Mouse (Mus musculus): ENCODE measurements at regions not wholly inside any gene's neighbourhood (a gene's known extent, or its start where the extent isn't known, plus 50 kb on each side); places are given as distances from the start of the nearest gene placed in this dataset.
A peak's percentile ranks its signal among the peaks of the same experiment; 100 is the strongest.

DNA sequence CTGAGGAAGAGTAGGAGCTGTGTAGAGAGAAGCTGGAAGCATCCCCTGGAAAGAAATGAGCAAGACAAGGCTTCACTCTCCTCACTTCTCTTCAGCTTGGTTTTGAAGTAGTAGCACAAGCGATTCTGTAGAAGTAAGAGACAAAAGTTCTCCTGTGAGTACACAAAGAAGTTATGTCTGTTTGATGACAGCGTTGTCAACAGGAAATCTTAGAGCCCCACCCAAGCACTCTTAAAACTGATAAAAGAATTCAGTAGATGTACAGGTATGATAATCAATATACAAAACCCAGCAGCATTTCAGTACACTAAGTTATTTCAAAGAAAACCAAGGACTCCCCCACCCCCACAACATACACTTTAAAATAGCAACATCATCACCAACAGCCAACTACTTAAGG is 194.9 kb downstream of the Etnk1 start:
- intact Hi-C loops (cut with DNase I), result no loop called here
- Histone ChIP-seq H3K36me3 (ENCODE audit: control insufficient read depth, insufficient read depth, low read length) (no peaks in the 10 kb centered on the region), H3K9ac (ENCODE audit: low read depth, low read length) (no peak overlapping the region), H3K27ac (no peak overlapping the region), H3K4me3 (no peak overlapping the region), H3K79me2 (replicated peaks; ENCODE audit: control insufficient read depth, insufficient read depth, low read length) (no peaks in the 10 kb centered on the region), H3K27me3 (ENCODE audit: control insufficient read depth, insufficient read depth, low read length) (no peaks in the 10 kb centered on the region), H3K4me1 (ENCODE audit: control insufficient read depth, insufficient read depth, low read length) (peaks cover 3% of the 10 kb centered on the region)
- TF ChIP-seq EP300 (IDR thresholded peaks at IDR 0.05; ENCODE audit: insufficient read depth, low read depth, low read length) (no peak), POLR2A (IDR thresholded peaks at IDR 0.05; ENCODE audit: insufficient read depth, low read depth, low read length) (no peak), CTCF (IDR thresholded peaks at IDR 0.05) (no peak)
- DNase-seq, result no peak
- WGBS, result 58% methylated on average over 2 of the region's 2 CpGs

GRCm38 (mm10) chr6:143365840-143366239 is 198.8 kb downstream of the Etnk1 start:
- Histone ChIP-seq H3K27ac (no peak overlapping the region), H3K36me3 (ENCODE audit: control insufficient read depth, insufficient read depth, low read length) (no peaks in the 10 kb centered on the region), H3K9ac (ENCODE audit: low read depth, low read length) (no peak overlapping the region), H3K4me1 (ENCODE audit: control insufficient read depth, insufficient read depth, low read length) (peaks cover 3% of the 10 kb centered on the region), H3K27me3 (ENCODE audit: control insufficient read depth, insufficient read depth, low read length) (no peaks in the 10 kb centered on the region), H3K79me2 (replicated peaks; ENCODE audit: control insufficient read depth, insufficient read depth, low read length) (no peaks in the 10 kb centered on the region), H3K4me3 (no peak overlapping the region)
- TF ChIP-seq EP300 (IDR thresholded peaks at IDR 0.05; ENCODE audit: insufficient read depth, low read depth, low read length) (no peak), POLR2A (IDR thresholded peaks at IDR 0.05; ENCODE audit: insufficient read depth, low read depth, low read length) (no peak), CTCF (IDR thresholded peaks at IDR 0.05) (no peak)
- intact Hi-C loops (cut with DNase I), result no loop called here
- no peak for DNase-seq
- 91% methylated on average over 5 of the region's 5 CpGs for WGBS

DNA sequence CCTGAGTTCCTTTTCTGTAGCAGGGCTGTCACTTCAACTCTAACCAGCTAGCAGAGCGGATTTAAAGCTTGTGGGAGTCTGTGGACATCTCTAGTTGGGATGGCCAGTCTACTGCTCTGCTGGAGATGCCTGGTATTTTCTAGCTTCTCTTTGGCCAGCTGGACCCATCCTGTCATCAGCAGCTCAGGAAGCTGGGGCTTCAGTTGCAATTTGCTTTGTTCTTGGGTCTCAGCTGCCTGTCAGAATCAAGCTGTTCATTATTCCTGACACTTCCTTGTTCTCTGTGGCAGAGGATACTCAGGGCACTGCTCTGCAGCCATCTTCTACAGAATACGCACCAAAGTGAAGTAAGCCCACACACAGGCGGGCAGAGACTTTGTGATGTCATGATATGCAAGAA is 200.8 kb downstream of the Etnk1 start:
- 67% methylated on average over 3 of the region's 3 CpGs for WGBS
- H3K9ac ChIP-seq (ENCODE audit: low read depth, low read length), result no peak overlapping the region
- DNase-seq, result no peak
- TF ChIP-seq CTCF (IDR thresholded peaks at IDR 0.05) (no peak), EP300 (IDR thresholded peaks at IDR 0.05; ENCODE audit: insufficient read depth, low read depth, low read length) (no peak), POLR2A (IDR thresholded peaks at IDR 0.05; ENCODE audit: insufficient read depth, low read depth, low read length) (no peak)
- H3K27me3 ChIP-seq (ENCODE audit: control insufficient read depth, insufficient read depth, low read length), result no peaks in the 10 kb centered on the region
- no peak overlapping the region for H3K4me3 ChIP-seq
- intact Hi-C loops (cut with DNase I), result no loop called here
- no peak overlapping the region for H3K27ac ChIP-seq
- H3K4me1 ChIP-seq (ENCODE audit: control insufficient read depth, insufficient read depth, low read length), result no peaks in the 10 kb centered on the region
- no peaks in the 10 kb centered on the region for H3K79me2 ChIP-seq (replicated peaks; ENCODE audit: control insufficient read depth, insufficient read depth, low read length)
- no peaks in the 10 kb centered on the region for H3K36me3 ChIP-seq (ENCODE audit: control insufficient read depth, insufficient read depth, low read length)

GRCm38 (mm10) chr6:143368646-143369045 is 201.6 kb downstream of the Etnk1 start:
- Histone ChIP-seq H3K79me2 (replicated peaks; ENCODE audit: control insufficient read depth, insufficient read depth, low read length) (no peaks in the 10 kb centered on the region), H3K4me1 (ENCODE audit: control insufficient read depth, insufficient read depth, low read length) (no peaks in the 10 kb centered on the region), H3K4me3 (no peak overlapping the region), H3K27ac (no peak overlapping the region), H3K27me3 (ENCODE audit: control insufficient read depth, insufficient read depth, low read length) (no peaks in the 10 kb centered on the region), H3K36me3 (ENCODE audit: control insufficient read depth, insufficient read depth, low read length) (no peaks in the 10 kb centered on the region), H3K9ac (ENCODE audit: low read depth, low read length) (no peak overlapping the region)
- intact Hi-C loops (cut with DNase I), result no loop called here
- no peak for DNase-seq
- TF ChIP-seq CTCF (IDR thresholded peaks at IDR 0.05), result no peak
- no peak for TF ChIP-seq EP300 (IDR thresholded peaks at IDR 0.05; ENCODE audit: insufficient read depth, low read depth, low read length)
- no peak for TF ChIP-seq POLR2A (IDR thresholded peaks at IDR 0.05; ENCODE audit: insufficient read depth, low read depth, low read length)
- 64% methylated on average over 8 of the region's 8 CpGs for WGBS

DNA sequence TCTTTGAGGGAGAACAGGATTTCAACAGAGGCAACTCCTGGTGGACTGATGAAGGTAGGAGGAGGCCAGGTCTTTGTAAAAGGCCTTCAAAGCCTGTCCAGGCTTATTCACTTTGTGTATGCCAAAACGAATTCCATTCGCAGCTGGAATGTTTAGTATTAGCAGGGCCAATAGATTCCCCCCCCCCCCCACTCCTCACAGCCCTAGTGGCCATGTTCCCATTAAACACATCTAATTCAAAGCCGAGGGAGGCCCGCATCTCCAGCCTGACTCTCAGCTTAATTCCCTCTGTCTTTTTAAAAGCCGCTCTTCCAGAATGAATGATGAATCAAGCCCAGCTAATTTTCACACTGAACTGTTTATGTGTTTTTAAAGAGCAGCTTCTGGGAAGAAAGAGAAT is 205.5 kb downstream of the Etnk1 start:
- no peaks in the 10 kb centered on the region for H3K79me2 ChIP-seq (replicated peaks; ENCODE audit: control insufficient read depth, insufficient read depth, low read length)
- intact Hi-C loops (cut with DNase I), result no loop called here
- DNase-seq, result no peak
- no peak for TF ChIP-seq CTCF (IDR thresholded peaks at IDR 0.05)
- TF ChIP-seq EP300 (IDR thresholded peaks at IDR 0.05; ENCODE audit: insufficient read depth, low read depth, low read length), result no peak
- no peak for TF ChIP-seq POLR2A (IDR thresholded peaks at IDR 0.05; ENCODE audit: insufficient read depth, low read depth, low read length)
- H3K27ac ChIP-seq, result no peak overlapping the region
- no peaks in the 10 kb centered on the region for H3K27me3 ChIP-seq (ENCODE audit: control insufficient read depth, insufficient read depth, low read length)
- H3K36me3 ChIP-seq (ENCODE audit: control insufficient read depth, insufficient read depth, low read length), result no peaks in the 10 kb centered on the region
- 69% methylated on average over 5 of the region's 5 CpGs for WGBS
- no peaks in the 10 kb centered on the region for H3K4me1 ChIP-seq (ENCODE audit: control insufficient read depth, insufficient read depth, low read length)
- H3K4me3 ChIP-seq, result no peak overlapping the region
- H3K9ac ChIP-seq (ENCODE audit: low read depth, low read length), result no peak overlapping the region

DNA sequence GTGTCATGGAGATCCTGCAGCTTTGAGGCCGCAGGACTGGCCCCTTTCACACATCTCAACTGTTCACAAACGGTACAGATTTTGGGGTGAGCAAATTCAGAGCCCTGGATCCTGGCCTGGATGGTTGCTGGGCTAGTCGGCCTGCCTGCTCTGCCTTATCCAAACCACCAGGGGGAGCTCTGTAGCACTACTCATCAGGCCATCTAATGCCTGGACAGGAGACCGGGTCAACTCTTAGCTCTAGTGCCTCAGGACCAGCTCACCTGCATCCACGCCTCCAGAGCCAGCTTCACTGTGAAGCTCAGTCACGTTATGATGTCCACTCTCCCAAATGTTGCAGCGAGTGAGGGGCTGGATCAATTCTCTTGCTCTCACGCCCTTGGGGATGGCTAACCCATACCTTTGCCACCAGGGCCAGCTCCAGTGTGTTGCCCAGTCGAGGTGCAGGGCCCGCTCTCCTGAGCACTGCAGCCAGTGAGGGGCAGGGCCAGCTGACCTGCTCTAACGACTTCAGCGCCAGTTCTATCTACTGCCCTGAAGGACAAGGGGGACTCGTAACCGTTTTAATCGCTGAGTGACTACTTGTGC is 206.8 kb downstream of the Etnk1 start:
- intact Hi-C loops (cut with DNase I), result no loop called here
- peak; percentile 23 to 39 for DNase-seq

More for the DNA sequence above, 206.8 kb downstream of the Etnk1 start:
- Histone ChIP-seq H3K4me1 (ENCODE audit: control insufficient read depth, insufficient read depth, low read length) (no peaks in the 10 kb centered on the region), H3K27me3 (ENCODE audit: control insufficient read depth, insufficient read depth, low read length) (no peaks in the 10 kb centered on the region), H3K27ac (no peak overlapping the region), H3K9ac (ENCODE audit: low read depth, low read length) (no peak overlapping the region), H3K79me2 (replicated peaks; ENCODE audit: control insufficient read depth, insufficient read depth, low read length) (no peaks in the 10 kb centered on the region), H3K4me3 (no peak overlapping the region), H3K36me3 (ENCODE audit: control insufficient read depth, insufficient read depth, low read length) (no peaks in the 10 kb centered on the region)
- TF ChIP-seq CTCF (IDR thresholded peaks at IDR 0.05) (peak; percentile 81), POLR2A (IDR thresholded peaks at IDR 0.05; ENCODE audit: insufficient read depth, low read depth, low read length) (no peak)
- WGBS, result 60% methylated on average over 15 of the region's 15 CpGs
